In the genomic region with DNA sequence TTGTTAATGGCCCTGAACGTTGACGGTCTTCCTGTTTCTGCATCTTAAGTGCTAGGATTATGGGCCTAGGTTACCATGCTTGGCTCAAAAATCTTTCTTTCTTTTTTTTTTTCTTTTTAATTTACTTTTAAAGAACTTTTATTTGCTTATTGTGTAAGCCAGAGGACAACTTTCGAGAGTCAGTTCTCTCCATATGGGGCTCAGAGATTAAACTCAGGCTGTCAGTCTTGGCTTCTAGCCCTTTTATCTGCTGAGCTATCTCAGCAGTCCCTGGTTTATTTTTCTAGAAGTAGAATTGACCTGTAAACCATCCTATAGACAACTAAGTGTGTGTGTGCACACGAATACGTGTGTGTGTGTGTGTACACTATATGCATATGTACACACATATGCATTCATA, we compare ENCODE assay signal across 26 mouse cellular contexts.
"Had no signal": no experiment of that assay in that cellular context is flagged by ENCODE, and none has a peak within 500 bp of the region (broad histone marks: within the 10 kb centered on the region; RNA-seq: fewer than 3 reads in every experiment).

No protein-coding gene starts in this region.

- H3K4me2 ChIP-seq: heart, embryonic 12.5 days; hindbrain, embryonic 12.5 days; hindbrain, embryonic 14.5 days; intestine, embryonic 15.5 days; limb, embryonic 13.5 days; limb, embryonic 15.5 days; liver, embryonic 12.5 days had no signal

- H3K4me1 ChIP-seq: heart, embryonic 10.5 days; heart, embryonic 12.5 days; hindbrain, embryonic 10.5 days; hindbrain, embryonic 12.5 days; intestine, embryonic 15.5 days; limb, embryonic 13.5 days; limb, embryonic 15.5 days; liver, embryonic 12.5 days had no signal

- H3K9me3 ChIP-seq: heart, embryonic 10.5 days; heart, embryonic 12.5 days; hindbrain, embryonic 10.5 days; hindbrain, embryonic 12.5 days; intestine, embryonic 15.5 days; limb, embryonic 13.5 days; limb, embryonic 15.5 days; liver, embryonic 12.5 days had no signal

- H3K27ac ChIP-seq: gastrocnemius, adult 2 months; heart, embryonic 10.5 days; hindbrain, embryonic 10.5 days; hindbrain, embryonic 12.5 days; hindbrain, embryonic 14.5 days; intestine, embryonic 15.5 days; limb, embryonic 13.5 days; limb, embryonic 15.5 days; liver, embryonic 12.5 days; liver, embryonic 14.5 days had no signal

- H3K36me3 ChIP-seq: heart, embryonic 10.5 days; heart, embryonic 12.5 days; hindbrain, embryonic 10.5 days; hindbrain, embryonic 12.5 days; intestine, embryonic 15.5 days; limb, embryonic 13.5 days; limb, embryonic 15.5 days; liver, embryonic 12.5 days had no signal

- ATAC-seq: hindbrain, embryonic 16.5 days; inflammation-experienced regulatory T-cells, adult 6 months; intestine, embryonic 15.5 days; intestine, postnatal 0 days; liver, embryonic 12.5 days had no signal

- DNase-seq: gastrocnemius, adult 2 months; gastrocnemius, postnatal 10 days; gastrocnemius, postnatal 25 days; heart, adult 18-20 months; heart, postnatal 10 days; heart, postnatal 4 days; kidney, adult 18-20 months; kidney, adult 8-10 months; kidney, postnatal 10 days; kidney, postnatal 25 days; layer of hippocampus, adult 9-11 months; layer of hippocampus, postnatal 36 days; left cerebral cortex, postnatal 4 days had no signal

- H3K4me3 ChIP-seq: gastrocnemius, adult 2 months; heart, embryonic 10.5 days; heart, embryonic 12.5 days; hindbrain, embryonic 10.5 days; hindbrain, embryonic 12.5 days; intestine, embryonic 15.5 days; limb, embryonic 13.5 days; limb, embryonic 15.5 days; liver, embryonic 12.5 days had no signal

- H3K9ac ChIP-seq: heart, embryonic 12.5 days; hindbrain, embryonic 12.5 days; hindbrain, embryonic 14.5 days; intestine, embryonic 15.5 days; limb, embryonic 13.5 days; limb, embryonic 15.5 days; liver, embryonic 12.5 days; liver, embryonic 14.5 days had no signal

- H3K27me3 ChIP-seq: heart, embryonic 12.5 days; hindbrain, embryonic 12.5 days; intestine, embryonic 15.5 days; limb, embryonic 13.5 days; limb, embryonic 15.5 days; liver, embryonic 12.5 days had no signal
